Mouse (Mus musculus) cerebellum, adult 9-11 months (tissue): ENCODE results near the gene Focad.
A peak's percentile ranks its signal among the peaks of the same experiment; 100 is the strongest.

ENCODE experiments used
- DNase-seq: peaks from one replicate; pipeline ENCODE4 v3.0.0; 2022

Focad gene

GRCm38 (mm10) chr4:88213895-88214294 is 119.5 kb downstream of the Focad start:
- no peak for DNase-seq

- DNase-seq = no peak
These were observed 123.9 kb downstream of the Focad start for GRCm38 (mm10) chr4:88218286-88218685.

- DNase-seq = no peak
These were observed 124.4 kb downstream of the Focad start for GRCm38 (mm10) chr4:88218797-88219196.

- no peak for DNase-seq
These were observed 136.9 kb downstream of the Focad start for GRCm38 (mm10) chr4:88231375-88231774.

- no peak for DNase-seq
These were observed 141.5 kb downstream of the Focad start for GRCm38 (mm10) chr4:88235941-88236340.

GRCm38 (mm10) chr4:88236926-88237756 is 142.7 kb downstream of the Focad start:
- no peak for DNase-seq

GRCm38 (mm10) chr4:88238351-88238750 is 143.9 kb downstream of the Focad start:
- no peak for DNase-seq

- DNase-seq = no peak
These were observed 149.4 kb downstream of the Focad start for GRCm38 (mm10) chr4:88243834-88244233.

GRCm38 (mm10) chr4:88245494-88245893 is 151.1 kb downstream of the Focad start:
- no peak for DNase-seq

- DNase-seq = no peak
These were observed 166.9 kb downstream of the Focad start for GRCm38 (mm10) chr4:88261349-88261748.

- no peak for DNase-seq
These were observed 170.1 kb downstream of the Focad start for GRCm38 (mm10) chr4:88264536-88264935.

- DNase-seq = peak; percentile 67
These were observed 176.1 kb downstream of the Focad start for GRCm38 (mm10) chr4:88270408-88271067.

GRCm38 (mm10) chr4:88275571-88276041 is 181.2 kb downstream of the Focad start:
- DNase-seq = no peak

GRCm38 (mm10) chr4:88276058-88276734 is 181.8 kb downstream of the Focad start:
- DNase-seq = no peak

- no peak for DNase-seq
These were observed 184.1 kb downstream of the Focad start for GRCm38 (mm10) chr4:88278524-88278923.

GRCm38 (mm10) chr4:88280536-88280935 is 186.1 kb downstream of the Focad start:
- DNase-seq = no peak

- DNase-seq = no peak
These were observed 201.1 kb downstream of the Focad start for GRCm38 (mm10) chr4:88295537-88295936.

- no peak for DNase-seq
These were observed 205.1 kb downstream of the Focad start for GRCm38 (mm10) chr4:88299551-88299950.

- DNase-seq = no peak
These were observed 206.6 kb downstream of the Focad start for GRCm38 (mm10) chr4:88300832-88301621.

GRCm38 (mm10) chr4:88302291-88302690 is 207.9 kb downstream of the Focad start:
- DNase-seq = peak; percentile 11

- no peak for DNase-seq
These were observed 213.3 kb downstream of the Focad start for GRCm38 (mm10) chr4:88307691-88308090.

- DNase-seq = no peak
These were observed 214.1 kb downstream of the Focad start for GRCm38 (mm10) chr4:88308342-88309116.
